Mouse (Mus musculus) forebrain, embryonic 10.5 days (tissue): ENCODE measurements around the gene Frmd4b. TPM values are rescaled to one million over a fixed set of nuclear protein-coding genes. Genes with fewer than 3 reads are reported as not detected.

Experiments used
- DNase-seq: peaks from one replicate; pipeline ENCODE4 v3.0.0-alpha.2; 2017; ENCODE audit warnings: low spot score; ENCODE audit errors: extremely low spot score
- H3K27ac ChIP-seq: fragments of 300-500 bp; sonication (generic); 2 replicates; pipeline ENCODE4 v1.5.1; 2016; ENCODE audit warnings: mild to moderate bottlenecking
- H3K27me3 ChIP-seq: fragments of 300-500 bp; sonication (generic); 2 replicates; pipeline ENCODE4 v1.6.1; 2016; ENCODE audit warnings: mild to moderate bottlenecking; ENCODE audit not compliant: poor library complexity, severe bottlenecking
- H3K36me3 ChIP-seq: fragments of 300-500 bp; sonication (generic); replicated peaks from 2 replicates; pipeline ENCODE4 v1.6.1; 2016; ENCODE audit warnings: mild to moderate bottlenecking, moderate library complexity
- H3K4me1 ChIP-seq: fragments of 300-500 bp; sonication (generic); 2 replicates; pipeline ENCODE4 v1.6.1; 2016
- H3K4me3 ChIP-seq: fragments of 300-500 bp; sonication (generic); 2 replicates; pipeline ENCODE4 v1.5.1; 2016; ENCODE audit warnings: mild to moderate bottlenecking, moderate library complexity
- H3K9me3 ChIP-seq: fragments of 300-500 bp; sonication (generic); 2 replicates; pipeline ENCODE4 v1.6.1; 2016; ENCODE audit warnings: mild to moderate bottlenecking, moderate library complexity
- WGBS: fragments of 180-500 bp; shearing (Covaris S2); methylation state at CpG from one replicate; pipeline ENCODE4 v1.1.7; 2016; 5-methylcytosine and 5-hydroxymethylcytosine counted together
- polyA plus RNA-seq: library from polyadenylated mRNA; unstranded; fragments of >200 nt; fragmentation: Nextera tagmentation; extraction: Ambion mirVana; gene quantifications from 2 replicates; pipeline ENCODE4 v1.2.1, GENCODE M21; 2016

Frmd4b gene
- polyA plus RNA-seq, 1 experiment from 2014 or later = 21.2 TPM

GRCm38 (mm10) chr6:97353371-97353770, 264.0 kb downstream of the Frmd4b start:
- no peaks in the 10 kb centered on the region for H3K9me3 ChIP-seq
- H3K27ac ChIP-seq = peak overlapping the region; percentile 82
- H3K4me3 ChIP-seq = peak overlapping the region; percentile 46
- WGBS = 46% methylated on average over 6 of the region's 6 CpGs
- peaks cover 50% of the 10 kb centered on the region for H3K27me3 ChIP-seq
- H3K36me3 ChIP-seq = peaks cover 2% of the 10 kb centered on the region; the same call in 1 of the 2 replicates
- peaks cover 82% of the 10 kb centered on the region for H3K4me1 ChIP-seq
- DNase-seq = no peak

DNA sequence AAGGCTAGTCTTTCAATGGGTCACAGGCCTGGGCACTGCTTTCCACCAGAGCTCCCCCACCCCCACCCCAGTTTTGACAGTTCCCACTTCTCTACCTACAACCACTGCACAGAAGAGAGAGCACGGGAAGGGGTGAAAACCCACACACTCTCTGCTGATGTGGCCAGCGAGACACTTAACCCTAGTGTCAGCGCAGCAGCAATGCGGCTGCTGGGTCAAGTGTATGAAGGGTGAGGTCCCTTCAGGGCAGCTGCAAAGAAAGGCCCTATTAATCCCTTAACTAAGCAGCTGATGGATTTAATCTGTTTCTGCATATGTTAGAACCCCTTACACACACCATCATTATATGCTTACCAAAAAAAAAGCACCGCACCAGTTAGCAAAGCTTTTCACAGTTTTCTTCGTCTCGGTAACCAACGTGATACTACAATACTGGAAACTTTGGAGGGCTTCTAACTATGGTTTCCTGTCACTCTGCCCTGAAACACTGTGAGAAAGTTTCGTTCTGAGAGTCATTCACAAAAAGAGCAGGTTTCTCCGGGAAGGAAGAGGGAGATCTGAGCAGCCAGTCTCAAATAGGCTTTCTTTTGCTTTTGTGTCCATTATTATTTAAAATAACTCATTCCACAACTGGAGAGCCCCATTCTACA, 264.7 kb downstream of the Frmd4b start:
- WGBS = 11% methylated on average over 10 of the region's 10 CpGs
- DNase-seq = peak; percentile 35
- Histone ChIP-seq H3K4me3 (peak overlapping the region; percentile 46; the same call in 1 of the 2 replicates), H3K4me1 (peaks cover 82% of the 10 kb centered on the region), H3K27me3 (peaks cover 57% of the 10 kb centered on the region), H3K27ac (peak overlapping the region; percentile 68), H3K9me3 (no peaks in the 10 kb centered on the region), H3K36me3 (peaks cover 7% of the 10 kb centered on the region)

GRCm38 (mm10) chr6:97349355-97350138, 267.8 kb downstream of the Frmd4b start:
- Histone ChIP-seq H3K27me3 (peaks cover 43% of the 10 kb centered on the region), H3K4me1 (peaks cover 68% of the 10 kb centered on the region), H3K9me3 (no peaks in the 10 kb centered on the region), H3K36me3 (peaks cover 17% of the 10 kb centered on the region), H3K4me3 (peak overlapping the region; percentile 3; the same call in 1 of the 2 replicates), H3K27ac (peak overlapping the region; percentile 58)
- WGBS = 17% methylated on average over 8 of the region's 8 CpGs
- no peak for DNase-seq

DNA sequence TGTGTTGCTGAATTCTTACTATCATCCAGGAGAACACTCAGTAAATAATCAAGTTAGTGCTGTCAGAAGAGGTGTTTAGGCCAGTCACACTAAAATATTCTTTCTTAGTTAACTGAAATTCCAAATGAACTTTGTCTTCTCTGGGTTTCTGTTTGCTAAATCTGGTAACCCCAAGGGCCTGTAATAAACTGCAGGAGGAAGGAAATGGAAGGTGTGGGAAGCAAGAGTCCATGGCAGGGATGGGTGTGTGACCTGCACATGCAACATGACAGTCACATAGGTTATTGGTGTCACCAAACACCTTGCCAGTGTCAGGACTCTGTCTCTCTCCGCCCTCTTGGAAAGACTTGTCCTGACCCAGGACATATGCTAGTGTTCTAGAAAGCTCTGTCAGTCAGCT, 270.4 kb downstream of the Frmd4b start:
- no peak for DNase-seq
- WGBS = 86% methylated on average over 1 of the region's 1 CpGs
- no peak overlapping the region for H3K27ac ChIP-seq
- H3K4me3 ChIP-seq = no peak overlapping the region
- H3K4me1 ChIP-seq = peaks cover 45% of the 10 kb centered on the region
- H3K36me3 ChIP-seq = peaks cover 17% of the 10 kb centered on the region
- peaks cover 38% of the 10 kb centered on the region for H3K27me3 ChIP-seq
- H3K9me3 ChIP-seq = no peaks in the 10 kb centered on the region

- 91% methylated on average over 10 of the region's 10 CpGs for WGBS
- Histone ChIP-seq H3K36me3 (peaks cover 17% of the 10 kb centered on the region), H3K27ac (no peak overlapping the region)
Measured at GRCm38 (mm10) chr6:97346527-97346926, 270.8 kb downstream of the Frmd4b start.

DNA sequence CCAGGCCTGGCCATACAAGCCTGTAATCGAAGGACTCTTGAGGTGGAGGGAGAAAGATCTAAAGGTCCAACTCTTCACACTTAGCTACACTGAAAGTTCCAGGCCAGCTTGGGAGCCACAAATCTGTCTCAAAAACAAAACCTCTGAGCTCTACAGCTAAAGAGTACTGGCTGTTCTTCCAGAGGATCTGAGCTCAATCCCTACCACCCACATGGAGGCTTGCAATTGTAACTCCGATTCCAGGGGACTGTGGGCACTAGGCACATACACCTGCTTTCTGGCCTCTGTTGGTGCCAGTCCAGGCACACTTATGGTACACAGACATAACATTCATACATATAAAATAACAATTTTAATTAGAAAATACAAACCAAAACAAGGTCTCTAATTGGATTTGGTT, 271.4 kb downstream of the Frmd4b start:
- DNase-seq = no peak
- Histone ChIP-seq H3K9me3 (no peaks in the 10 kb centered on the region), H3K4me1 (peaks cover 35% of the 10 kb centered on the region), H3K36me3 (peaks cover 17% of the 10 kb centered on the region), H3K27me3 (peaks cover 28% of the 10 kb centered on the region), H3K27ac (no peak overlapping the region), H3K4me3 (no peak overlapping the region)
- 87% methylated on average over 2 of the region's 2 CpGs for WGBS

More at GRCm38 (mm10) chr6:97346527-97346926, 270.8 kb downstream of the Frmd4b start:
- no peak overlapping the region for H3K4me3 ChIP-seq
- H3K4me1 ChIP-seq = peaks cover 41% of the 10 kb centered on the region
- DNase-seq = no peak
- peaks cover 34% of the 10 kb centered on the region for H3K27me3 ChIP-seq
- H3K9me3 ChIP-seq = no peaks in the 10 kb centered on the region

GRCm38 (mm10) chr6:97342185-97342584, 275.2 kb downstream of the Frmd4b start:
- DNase-seq = no peak
- H3K4me3 ChIP-seq = no peak overlapping the region
- peaks cover 39% of the 10 kb centered on the region for H3K4me1 ChIP-seq
- H3K36me3 ChIP-seq = peaks cover 10% of the 10 kb centered on the region; the same call in 1 of the 2 replicates
- peaks cover 4% of the 10 kb centered on the region; the same call in 1 of the 2 replicates for H3K27me3 ChIP-seq
- no peak overlapping the region for H3K27ac ChIP-seq
- H3K9me3 ChIP-seq = no peaks in the 10 kb centered on the region
- 94% methylated on average over 5 of the region's 5 CpGs for WGBS

GRCm38 (mm10) chr6:97341628-97342027, 275.7 kb downstream of the Frmd4b start:
- peaks cover 39% of the 10 kb centered on the region for H3K4me1 ChIP-seq
- 91% methylated on average over 1 of the region's 1 CpGs for WGBS
- no peak overlapping the region for H3K4me3 ChIP-seq

DNA sequence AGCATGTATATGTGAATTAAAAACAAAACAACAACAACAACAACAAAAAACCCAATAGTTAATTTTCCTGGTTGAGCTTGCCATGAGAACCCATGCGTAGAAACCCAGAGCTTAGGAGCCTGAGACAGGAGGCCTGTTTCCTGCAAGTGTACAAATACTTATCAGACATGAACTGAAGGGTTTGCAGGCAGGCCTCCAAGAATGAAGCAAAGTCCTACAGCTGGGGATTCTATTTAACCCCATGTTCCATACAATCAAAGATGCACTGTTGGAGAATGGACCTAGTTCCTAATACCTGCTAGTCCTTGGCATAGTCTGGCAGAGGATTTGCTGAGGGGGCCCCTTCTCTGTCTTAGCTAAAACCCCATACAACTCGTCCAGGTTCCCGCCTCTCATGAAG, 276.2 kb downstream of the Frmd4b start:
- H3K27me3 ChIP-seq = peaks cover 4% of the 10 kb centered on the region; the same call in 1 of the 2 replicates
- H3K36me3 ChIP-seq = 0 out of 2 replicates have a peak, but pooled peaks cover 5% of the 10 kb centered on the region
- WGBS = 89% methylated on average over 3 of the region's 3 CpGs
- H3K4me1 ChIP-seq = peaks cover 39% of the 10 kb centered on the region
- DNase-seq = no peak
- no peak overlapping the region for H3K4me3 ChIP-seq
- no peaks in the 10 kb centered on the region for H3K9me3 ChIP-seq
- no peak overlapping the region for H3K27ac ChIP-seq

More at GRCm38 (mm10) chr6:97341628-97342027, 275.7 kb downstream of the Frmd4b start:
- no peaks in the 10 kb centered on the region for H3K9me3 ChIP-seq
- peaks cover 8% of the 10 kb centered on the region; the same call in 1 of the 2 replicates for H3K36me3 ChIP-seq
- no peak for DNase-seq
- H3K27ac ChIP-seq = no peak overlapping the region
- H3K27me3 ChIP-seq = peaks cover 4% of the 10 kb centered on the region; the same call in 1 of the 2 replicates

DNA sequence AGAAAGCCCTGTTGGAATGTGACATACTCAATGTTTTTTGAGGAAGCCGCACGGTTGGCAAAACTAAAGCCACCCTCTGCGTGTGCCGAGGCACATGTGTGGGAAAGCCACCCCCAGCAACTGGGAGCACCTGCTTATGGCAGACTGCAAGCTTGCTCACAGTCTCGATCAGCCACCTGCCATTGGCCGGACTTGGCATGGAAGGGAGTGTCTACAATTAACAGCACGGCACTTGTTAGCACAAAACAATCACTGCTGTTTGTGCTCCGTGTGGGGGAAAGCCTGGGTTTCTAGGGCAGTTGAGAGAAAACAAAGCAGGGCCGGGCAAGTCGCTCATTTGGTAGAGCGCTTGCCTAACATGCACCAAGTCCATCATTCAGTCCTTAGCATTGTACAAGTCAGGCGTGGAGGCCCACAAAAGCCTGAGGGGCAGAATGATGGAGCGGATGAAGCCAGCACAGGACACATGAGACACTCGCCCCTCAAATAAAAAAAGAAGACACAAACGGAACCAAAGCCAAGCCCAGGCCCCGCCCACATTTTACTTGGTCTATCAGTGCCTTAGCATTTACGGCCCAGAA, 277.0 kb downstream of the Frmd4b start:
- no peaks in the 10 kb centered on the region for H3K9me3 ChIP-seq
- H3K4me1 ChIP-seq = peaks cover 35% of the 10 kb centered on the region
- no peak for DNase-seq
- H3K4me3 ChIP-seq = no peak overlapping the region
- no peaks in the 10 kb centered on the region; the same call in 1 of the 2 replicates for H3K27me3 ChIP-seq
- no peaks in the 10 kb centered on the region for H3K36me3 ChIP-seq
- 79% methylated on average over 17 of the region's 17 CpGs for WGBS
- peak overlapping the region; percentile 79; the same call in 1 of the 2 replicates for H3K27ac ChIP-seq

DNA sequence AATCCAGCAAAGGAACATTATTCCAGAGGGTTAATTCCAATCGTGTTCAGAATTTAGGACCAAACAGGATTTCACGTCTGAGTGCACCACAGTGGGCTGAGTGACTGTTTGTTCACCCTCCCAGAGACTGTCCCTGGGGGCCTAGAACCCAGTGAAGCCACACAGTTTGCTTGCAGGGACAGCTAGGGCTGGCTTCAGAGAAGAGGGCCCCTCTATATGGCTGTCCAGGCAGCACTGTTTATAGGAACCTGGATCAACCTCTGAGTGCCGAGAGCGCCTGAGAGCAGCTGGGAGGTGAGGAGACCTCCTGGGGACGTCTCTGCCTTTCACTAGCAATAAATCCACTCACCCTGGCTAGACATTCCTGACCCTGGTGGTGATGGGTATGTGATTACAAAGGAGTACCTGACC, 278.1 kb downstream of the Frmd4b start:
- 10% methylated on average over 5 of the region's 5 CpGs for WGBS
- peak overlapping the region; percentile 79 for H3K27ac ChIP-seq
- peak; percentile 28 for DNase-seq
- peaks cover 26% of the 10 kb centered on the region for H3K4me1 ChIP-seq
- no peaks in the 10 kb centered on the region for H3K36me3 ChIP-seq
- no peaks in the 10 kb centered on the region for H3K27me3 ChIP-seq
- H3K9me3 ChIP-seq = no peaks in the 10 kb centered on the region
- no peak overlapping the region for H3K4me3 ChIP-seq

- H3K27ac ChIP-seq = peak overlapping the region; percentile 79
- H3K9me3 ChIP-seq = no peaks in the 10 kb centered on the region
- 33% methylated on average over 4 of the region's 4 CpGs for WGBS
- peaks cover 26% of the 10 kb centered on the region for H3K4me1 ChIP-seq
- DNase-seq = no peak
- no peak overlapping the region for H3K4me3 ChIP-seq
- no peaks in the 10 kb centered on the region for H3K27me3 ChIP-seq
- no peaks in the 10 kb centered on the region for H3K36me3 ChIP-seq
Measured at GRCm38 (mm10) chr6:97338843-97339242, 278.5 kb downstream of the Frmd4b start.
